Mouse (Mus musculus) adrenal gland, postnatal 10 days (tissue): ENCODE measurements around the gene Clpb. TPM values are rescaled to one million over a fixed set of nuclear protein-coding genes. Genes with fewer than 3 reads are reported as not detected.

Experiments
- DNase-seq: peaks from one replicate; pipeline ENCODE4 v3.0.0; 2021; ENCODE audit warnings: mixed read lengths
- total RNA-seq, 2 experiments: library from RNA; stranded (reverse); gene quantifications; 2 replicates each; pipeline ENCODE4 v1.2.3; 2021

Clpb gene
- total RNA-seq, 2 experiments from 2014 or later, result 80.4 to 85.2 TPM

GRCm38 (mm10) chr7:101821571-101822501 lies 158.4 kb downstream of the Clpb start:
- DNase-seq, result peak; percentile 71

GRCm38 (mm10) chr7:101822836-101823757 lies 159.7 kb downstream of the Clpb start:
- peak; percentile 73 for DNase-seq

DNA sequence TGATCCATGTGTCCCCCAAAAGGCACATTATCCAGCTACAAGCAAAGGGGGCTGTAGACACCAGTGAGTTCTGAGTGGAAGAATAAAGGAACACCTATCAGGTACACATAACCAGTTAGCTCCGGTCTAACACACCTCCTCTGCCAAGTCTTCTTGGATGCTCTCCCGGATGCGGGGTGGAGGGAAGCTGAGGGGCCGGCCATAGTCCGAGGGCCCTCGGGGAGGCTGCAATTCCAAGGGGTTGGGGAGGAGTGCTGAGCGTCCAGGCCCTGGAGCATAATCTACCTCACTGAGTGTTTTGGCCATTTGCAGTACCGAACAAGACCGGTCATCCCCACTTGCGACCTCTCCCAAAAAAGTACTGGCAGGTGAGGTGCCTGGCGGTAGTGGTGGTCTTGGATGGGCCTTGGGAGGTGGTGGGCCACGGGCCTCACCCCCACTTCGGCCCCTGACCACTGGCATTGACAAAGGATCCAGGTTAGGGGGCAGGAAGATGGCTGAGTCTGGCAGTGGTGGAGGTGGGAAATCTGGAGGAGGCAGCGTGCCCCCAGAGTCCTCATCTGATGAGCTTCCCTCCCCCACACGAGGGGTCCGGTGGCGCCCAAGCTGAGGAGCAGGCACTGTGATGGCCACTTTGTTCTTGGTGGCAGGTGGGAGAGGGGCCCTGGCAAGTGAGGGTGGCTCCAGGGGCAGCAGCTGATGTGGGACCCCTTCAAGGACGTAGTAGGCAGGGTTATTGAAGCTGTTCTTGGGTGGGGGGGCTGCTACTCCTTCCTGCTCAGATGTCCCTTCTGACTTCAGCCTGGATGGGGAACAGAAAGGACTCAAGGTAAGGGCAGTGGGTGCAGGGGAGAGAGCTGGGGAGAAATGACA lies 160.6 kb downstream of the Clpb start:
- peak; percentile 39 for DNase-seq

GRCm38 (mm10) chr7:101830373-101830772 lies 166.9 kb downstream of the Clpb start:
- no peak for DNase-seq

- no peak for DNase-seq
Observed at GRCm38 (mm10) chr7:101831437-101831836, 168.0 kb downstream of the Clpb start.

GRCm38 (mm10) chr7:101832372-101832771 lies 168.9 kb downstream of the Clpb start:
- DNase-seq, result no peak

DNA sequence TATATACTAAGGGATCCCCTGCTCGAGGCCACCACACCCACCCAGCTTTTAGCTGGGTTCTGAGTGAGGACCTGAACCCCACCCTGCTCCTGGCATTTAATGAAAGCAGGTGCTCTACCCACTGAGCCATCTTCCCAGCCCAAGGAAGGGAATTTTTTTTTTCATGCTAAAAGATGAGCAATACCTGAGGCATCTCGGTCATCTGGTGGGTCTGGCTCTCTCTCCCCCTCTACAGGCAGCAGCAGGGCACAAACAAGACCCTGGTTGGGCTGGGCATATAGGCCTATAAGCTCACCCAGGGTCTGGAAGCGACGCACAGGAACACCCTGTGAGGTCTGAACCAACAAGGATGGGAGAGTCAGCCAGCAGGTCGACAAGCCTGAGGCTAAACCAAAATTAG lies 169.9 kb downstream of the Clpb start:
- DNase-seq, result no peak

GRCm38 (mm10) chr7:101833916-101834584 lies 170.6 kb downstream of the Clpb start:
- DNase-seq, result no peak

- no peak for DNase-seq
Observed at GRCm38 (mm10) chr7:101834903-101835302, 171.5 kb downstream of the Clpb start.

DNA sequence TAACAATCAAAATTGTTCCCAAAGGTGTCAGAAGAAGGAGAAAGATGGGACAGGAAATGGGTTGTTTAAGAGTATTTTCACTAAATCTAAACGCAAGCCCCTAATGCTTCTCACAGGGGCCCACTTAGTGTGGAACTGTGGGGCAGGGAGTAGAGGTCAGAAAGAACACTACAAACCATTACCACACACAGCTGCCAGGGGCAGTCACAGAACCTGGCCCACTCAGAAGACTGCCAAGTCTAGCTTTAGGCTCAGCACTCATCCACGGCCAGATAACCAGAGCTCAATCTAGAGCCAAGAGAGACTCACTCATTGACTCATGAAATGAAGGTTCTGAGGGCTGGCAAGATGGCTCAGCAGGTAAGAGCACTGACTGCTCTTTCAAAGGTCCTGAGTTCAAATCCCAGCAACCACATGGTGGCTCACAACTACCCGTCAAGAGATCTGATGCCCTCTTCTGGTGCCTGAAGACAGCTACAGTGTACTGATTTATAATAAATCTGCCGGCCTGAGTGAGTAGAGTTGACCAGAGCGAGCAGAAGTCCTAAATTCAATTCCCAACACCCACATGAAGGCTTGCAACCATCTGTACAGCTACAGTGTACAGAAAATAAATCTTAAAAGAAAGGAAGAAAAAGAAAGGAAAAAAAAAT lies 172.2 kb downstream of the Clpb start:
- DNase-seq, result no peak

DNA sequence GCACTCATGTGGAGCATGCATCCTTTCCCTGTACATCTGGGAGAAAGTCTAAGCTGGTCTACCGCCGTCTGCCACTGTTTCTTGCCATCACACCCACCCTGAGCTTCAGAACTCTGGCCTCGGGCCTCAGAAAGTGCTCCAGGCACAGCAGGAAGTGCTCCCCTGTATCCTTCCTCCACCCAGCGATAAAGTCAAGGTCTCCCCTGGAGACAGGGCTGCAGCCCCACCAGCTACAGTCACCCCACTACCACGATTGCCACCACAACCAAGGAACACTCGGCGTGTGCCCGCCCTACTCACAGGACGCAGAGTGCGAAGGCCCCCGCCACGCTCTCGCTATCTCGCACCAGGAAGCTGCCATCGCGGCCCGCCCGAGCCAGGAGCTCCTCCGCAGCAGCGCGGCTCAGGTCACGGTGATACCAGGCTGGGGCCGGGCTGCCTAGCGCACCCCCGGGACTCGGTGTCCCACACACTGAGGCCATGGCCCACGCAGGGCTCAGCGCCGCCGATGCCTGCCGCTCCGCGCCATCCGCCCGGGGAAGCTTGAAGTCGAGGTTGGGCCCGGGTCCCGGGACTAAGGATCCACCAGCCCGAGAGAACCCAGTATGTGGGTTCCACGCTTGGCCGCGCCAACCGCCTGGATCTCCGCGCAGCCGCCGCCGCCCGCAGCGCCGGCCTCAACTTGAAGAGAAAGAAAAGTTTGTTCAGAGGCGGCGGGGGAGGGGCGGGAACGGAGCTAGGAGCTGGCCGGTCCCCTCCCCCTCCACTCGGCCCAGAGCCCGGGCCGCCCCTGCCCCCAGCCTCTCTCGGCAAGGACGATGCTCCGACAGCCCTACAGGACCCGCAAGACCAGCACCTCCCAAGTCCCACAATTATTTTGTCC lies 173.1 kb downstream of the Clpb start:
- DNase-seq, result peak; percentile 85

DNA sequence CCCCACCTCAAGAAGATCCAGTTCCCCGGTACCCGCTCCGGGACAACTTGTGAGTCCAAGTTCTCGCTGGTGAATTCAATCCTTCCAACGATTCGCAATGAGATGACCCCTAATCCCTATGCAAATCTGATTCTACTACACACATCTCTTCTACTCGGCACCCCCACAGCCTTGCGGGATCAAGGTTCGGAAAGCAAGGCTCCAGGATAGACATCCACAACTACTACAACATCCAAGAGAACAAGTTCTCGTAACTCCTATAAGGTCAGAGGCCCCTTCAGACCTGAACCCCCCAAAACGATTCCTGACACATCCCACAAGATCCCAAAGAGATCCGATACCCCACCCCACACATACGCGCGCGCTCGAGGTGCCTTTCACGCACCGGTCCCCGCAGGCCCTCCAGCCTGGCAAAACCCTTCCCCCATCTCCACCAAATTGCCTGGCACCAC lies 173.7 kb downstream of the Clpb start:
- no peak for DNase-seq

- peak; percentile 93 for DNase-seq
Observed at GRCm38 (mm10) chr7:101837606-101838471, 174.4 kb downstream of the Clpb start, which contains the start of gene Inppl1. Gene Inppl1 (minus strand): TSS chr7:101838229.

- no peak for DNase-seq
Observed at GRCm38 (mm10) chr7:101844186-101844585, 180.8 kb downstream of the Clpb start.
